Mouse (Mus musculus) liver, postnatal 0 days (tissue): Measurements from ENCODE around the gene Nrm. TPM values are rescaled to one million over a fixed set of nuclear protein-coding genes. Genes with fewer than 3 reads are reported as not detected.
A peak's percentile ranks its signal among the peaks of the same experiment; 100 is the strongest.

Source experiments
- ATAC-seq: fragments of 200-750 bp; cut with Nextera tagmentation; 2 replicates; pipeline ENCODE4 v1.8.0; 2017; ENCODE audit warnings: mild to moderate bottlenecking, moderate library complexity
- DNase-seq: peaks from one replicate; pipeline ENCODE4 v3.0.0-alpha.2; 2016
- H3K27ac ChIP-seq: fragments of 300-500 bp; sonication (generic); 2 replicates; pipeline ENCODE4 v1.5.1; 2014; ENCODE audit warnings: antibody characterized with exemption, moderate library complexity, mild to moderate bottlenecking, low read depth
- H3K27me3 ChIP-seq: fragments of 300-500 bp; sonication (generic); 2 replicates; pipeline ENCODE4 v1.6.1; 2014; ENCODE audit warnings: low read length, control low read depth, mixed read lengths; ENCODE audit not compliant: insufficient read depth
- H3K36me3 ChIP-seq: fragments of 300-500 bp; sonication (generic); replicated peaks from 2 replicates; pipeline ENCODE4 v1.6.1; 2014; ENCODE audit warnings: mild to moderate bottlenecking, control low read depth, low read length, moderate library complexity, mixed read lengths; ENCODE audit not compliant: insufficient read depth
- H3K4me1 ChIP-seq: fragments of 300-500 bp; sonication (generic); 2 replicates; pipeline ENCODE4 v1.6.1; 2014; ENCODE audit warnings: antibody characterized with exemption, mild to moderate bottlenecking, control low read depth; ENCODE audit not compliant: insufficient read depth
- H3K4me2 ChIP-seq: fragments of 300-500 bp; sonication (generic); 2 replicates; pipeline ENCODE4 v1.6.1; 2014; ENCODE audit warnings: low read depth, mild to moderate bottlenecking, low read length, moderate library complexity, mixed read lengths
- H3K4me3 ChIP-seq: fragments of 300-500 bp; sonication (generic); 2 replicates; pipeline ENCODE4 v1.5.1; 2014; ENCODE audit warnings: low read depth, low read length
- H3K9ac ChIP-seq: fragments of 300-500 bp; sonication (generic); replicated peaks from 2 replicates; pipeline ENCODE4 v1.6.1; 2014; ENCODE audit warnings: mild to moderate bottlenecking, moderate library complexity
- H3K9me3 ChIP-seq: fragments of 300-500 bp; sonication (generic); 2 replicates; pipeline ENCODE4 v1.6.1; 2016; ENCODE audit warnings: mild to moderate bottlenecking, control low read depth, low read length, mixed read lengths
- CTCF ChIP-seq: sonication (generic); IDR thresholded peaks from 2 replicates; pipeline ENCODE4 v1.5.1; 2016; ENCODE audit warnings: antibody characterized with exemption, low read depth
- EP300 ChIP-seq: IDR thresholded peaks from 2 replicates; pipeline ENCODE4 v1.6.1; 2016; ENCODE audit warnings: antibody characterized with exemption, low read depth, mild to moderate bottlenecking
- WGBS: fragments of 180-500 bp; shearing (Covaris S2); extraction: QIAGEN DNeasy Blood & Tissue Kit; methylation state at CpG from one replicate; pipeline ENCODE4 v1.1.7; 2014; ENCODE audit not compliant: insufficient replicate concordance; 5-methylcytosine and 5-hydroxymethylcytosine counted together
- polyA plus RNA-seq: library from polyadenylated mRNA; unstranded; fragments of >200 nt; fragmentation: Nextera tagmentation; extraction: Ambion mirVana; gene quantifications from 2 replicates; pipeline ENCODE4 v1.2.1, GENCODE M21; 2015

The Nrm gene
- polyA plus RNA-seq: 15.5 and 15.8 TPM in 2 replicates

GRCm38 (mm10) chr17:35861198-35861857, at the start of gene Nrm:
Gene Nrm (plus strand): TSS chr17:35861318.
- peak; percentile 91 for DNase-seq
- no peaks in the 10 kb centered on the region for H3K9me3 ChIP-seq
- H3K4me1 ChIP-seq: peaks cover 28% of the 10 kb centered on the region
- H3K27me3 ChIP-seq: peaks cover 19% of the 10 kb centered on the region
- peak within 1 kb of the TSS; percentile 86 for H3K27ac ChIP-seq
- H3K4me3 ChIP-seq: peak within 1 kb of the TSS; percentile 91
- peak within 1 kb of the TSS; percentile 96 for H3K4me2 ChIP-seq
- peak within 1 kb of the TSS; percentile 84 for H3K9ac ChIP-seq
- peaks cover 13% of the 10 kb centered on the region for H3K36me3 ChIP-seq
- peak; percentile 93 for ATAC-seq
- WGBS: under 1% methylated on average over 47 of the region's 47 CpGs
- TF ChIP-seq EP300 (no peak), CTCF (peak; percentile 67)

GRCm38 (mm10) chr17:35812307-35812706, 48.8 kb upstream of the Nrm start:
- H3K27ac ChIP-seq: no peak overlapping the region
- ATAC-seq (no peak), DNase-seq (no peak)
- no peaks in the 10 kb centered on the region for H3K36me3 ChIP-seq
- peaks cover 32% of the 10 kb centered on the region for H3K4me1 ChIP-seq
- no peak overlapping the region for H3K4me3 ChIP-seq
- TF ChIP-seq CTCF: no peak
- TF ChIP-seq EP300: no peak
- 76% methylated on average over 5 of the region's 5 CpGs for WGBS
- H3K27me3 ChIP-seq: no peaks in the 10 kb centered on the region
- H3K9me3 ChIP-seq: no peaks in the 10 kb centered on the region
- H3K4me2 ChIP-seq: no peak overlapping the region
- H3K9ac ChIP-seq: no peak overlapping the region

GRCm38 (mm10) chr17:35812736-35813135, 48.4 kb upstream of the Nrm start:
- DNase-seq: no peak

GRCm38 (mm10) chr17:35813245-35813647, 47.9 kb upstream of the Nrm start:
- peak; percentile 76 for ATAC-seq
- no peak overlapping the region for H3K4me2 ChIP-seq
- peaks cover 33% of the 10 kb centered on the region for H3K4me1 ChIP-seq
- TF ChIP-seq EP300 (peak; percentile 53; the same call in 1 of the 2 replicates), CTCF (no peak)
- H3K9ac ChIP-seq: no peak overlapping the region
- 35% methylated on average over 7 of the region's 7 CpGs for WGBS
- no peaks in the 10 kb centered on the region for H3K9me3 ChIP-seq
- H3K4me3 ChIP-seq: no peak overlapping the region
- DNase-seq: peak; percentile 80
- H3K36me3 ChIP-seq: no peaks in the 10 kb centered on the region
- peak overlapping the region; percentile 77 for H3K27ac ChIP-seq
- no peaks in the 10 kb centered on the region for H3K27me3 ChIP-seq

More at GRCm38 (mm10) chr17:35812736-35813135, 48.4 kb upstream of the Nrm start:
- no peak for TF ChIP-seq CTCF
- Histone ChIP-seq H3K4me2 (no peak overlapping the region), H3K27me3 (no peaks in the 10 kb centered on the region), H3K4me1 (peaks cover 33% of the 10 kb centered on the region), H3K9ac (no peak overlapping the region), H3K9me3 (no peaks in the 10 kb centered on the region), H3K36me3 (no peaks in the 10 kb centered on the region), H3K4me3 (no peak overlapping the region), H3K27ac (peak overlapping the region; percentile 77)
- ATAC-seq: no peak
- WGBS: 69% methylated on average over 6 of the region's 6 CpGs

- Histone ChIP-seq H3K4me1 (peaks cover 33% of the 10 kb centered on the region), H3K4me3 (no peak overlapping the region), H3K4me2 (no peak overlapping the region), H3K27me3 (no peaks in the 10 kb centered on the region), H3K27ac (peak overlapping the region; percentile 77), H3K9me3 (no peaks in the 10 kb centered on the region), H3K9ac (no peak overlapping the region), H3K36me3 (no peaks in the 10 kb centered on the region)
- 42% methylated on average over 7 of the region's 7 CpGs for WGBS
- TF ChIP-seq CTCF: no peak
- TF ChIP-seq EP300: no peak
- ATAC-seq (peak; percentile 15; the same call in 1 of the 2 replicates), DNase-seq (no peak)
Measured at GRCm38 (mm10) chr17:35813653-35814052, 47.5 kb upstream of the Nrm start.

GRCm38 (mm10) chr17:35814678-35815077, 46.4 kb upstream of the Nrm start:
- H3K27me3 ChIP-seq: no peaks in the 10 kb centered on the region
- peak overlapping the region; percentile 77 for H3K27ac ChIP-seq
- H3K9ac ChIP-seq: no peak overlapping the region
- WGBS: 33% methylated on average over 6 of the region's 6 CpGs
- H3K4me1 ChIP-seq: peaks cover 33% of the 10 kb centered on the region
- ATAC-seq (peak; percentile 79), DNase-seq (peak; percentile 55)
- H3K4me2 ChIP-seq: no peak overlapping the region
- no peaks in the 10 kb centered on the region for H3K9me3 ChIP-seq
- no peaks in the 10 kb centered on the region for H3K36me3 ChIP-seq
- H3K4me3 ChIP-seq: no peak overlapping the region
- peak; percentile 41; the same call in 1 of the 2 replicates for TF ChIP-seq EP300
- TF ChIP-seq CTCF: no peak
